Comparison of ENCODE assay signal across 28 mouse cellular contexts in the genomic region with DNA sequence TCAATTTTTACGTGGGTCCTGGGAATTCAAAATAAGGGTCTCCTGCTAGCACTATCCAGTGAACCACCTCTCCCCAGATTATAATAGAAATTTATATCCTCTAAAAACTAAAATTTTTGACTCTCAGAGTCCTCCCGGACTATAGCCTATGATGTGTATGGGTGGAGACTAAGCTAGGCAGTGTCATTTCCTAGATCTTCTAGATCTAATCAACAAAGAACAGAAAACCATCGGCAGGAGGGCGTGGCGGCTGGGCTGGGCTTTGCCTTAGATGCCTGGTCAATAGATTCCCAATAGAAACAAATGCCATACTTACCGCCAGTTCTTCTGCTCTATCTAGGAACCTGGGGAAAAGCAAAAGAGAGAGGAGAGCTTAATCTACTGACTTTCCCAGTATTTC. TPM values are rescaled to one million over a fixed set of nuclear protein-coding genes. Genes with fewer than 3 reads are reported as not detected.
DNase-seq lines count a peak whose midpoint lies in the region; ATAC-seq and TF ChIP-seq lines count a peak whose summit lies in the region.
"Had no signal": no experiment of that assay in that cellular context is flagged by ENCODE, and none has a peak within 500 bp of the region (broad histone marks: within the 10 kb centered on the region; RNA-seq: fewer than 3 reads in every experiment).

No protein-coding gene starts in this region.

- peak; percentile 57; the same call in 1 of the 2 replicates for ATAC-seq in liver, embryonic 11.5 days (replicated peaks; ENCODE audit: low FRiP score)
- peak; percentile 56 for ATAC-seq in liver, embryonic 14.5 days (ENCODE audit: insufficient read depth)
- 0 out of 2 replicates have a peak, but pooled peaks have one; percentile 34 for ATAC-seq in megakaryocyte progenitor cell, adult 5-6 weeks (replicated peaks; ENCODE audit: poor library complexity)
- ATAC-seq in cerebellum, adult (ENCODE audit: insufficient number of reproducible peaks, low FRiP score, low TSS enrichment) = no peak
- ATAC-seq in hindbrain, embryonic 12.5 days (ENCODE audit: low FRiP score) = no peak
- ATAC-seq: CD4-positive, CD25-positive, alpha-beta regulatory T cell, adult 4 months; forebrain, embryonic 15.5 days; hindbrain, postnatal 0 days had no signal

- no peak overlapping the region for H3K9ac ChIP-seq in liver, embryonic 11.5 days (ENCODE audit: low read depth, low read length)
- H3K9ac ChIP-seq in liver, embryonic 14.5 days (replicated peaks) = no peak overlapping the region
- H3K9ac ChIP-seq in hindbrain, embryonic 12.5 days = no peak overlapping the region
- H3K9ac ChIP-seq: embryonic facial prominence, embryonic 12.5 days; embryonic facial prominence, embryonic 15.5 days; forebrain, embryonic 12.5 days; forebrain, embryonic 15.5 days; heart, embryonic 12.5 days; heart, embryonic 15.5 days; hindbrain, embryonic 14.5 days had no signal

- H3K27me3 ChIP-seq in liver, embryonic 11.5 days (replicated peaks; ENCODE audit: control insufficient read depth, insufficient read depth, low read length) = no peaks in the 10 kb centered on the region
- H3K27me3 ChIP-seq in liver, embryonic 14.5 days (ENCODE audit: control insufficient read depth, insufficient read depth, low read length) = no peaks in the 10 kb centered on the region
- no peaks in the 10 kb centered on the region for H3K27me3 ChIP-seq in hindbrain, embryonic 12.5 days
- H3K27me3 ChIP-seq: embryonic facial prominence, embryonic 12.5 days; embryonic facial prominence, embryonic 15.5 days; forebrain, embryonic 12.5 days; forebrain, embryonic 15.5 days; heart, embryonic 12.5 days; heart, embryonic 15.5 days had no signal

- no peak for TF ChIP-seq EP300 in liver, embryonic 14.5 days (IDR thresholded peaks at IDR 0.05; ENCODE audit: low read depth)

- H3K27ac ChIP-seq in liver, embryonic 11.5 days (ENCODE audit: low read depth, low read length) = no peak overlapping the region
- H3K27ac ChIP-seq in liver, embryonic 14.5 days = no peak overlapping the region
- no peak overlapping the region for H3K27ac ChIP-seq in hindbrain, embryonic 12.5 days
- H3K27ac ChIP-seq: embryonic facial prominence, embryonic 12.5 days; embryonic facial prominence, embryonic 15.5 days; forebrain, embryonic 12.5 days; forebrain, embryonic 15.5 days; heart, embryonic 15.5 days; hindbrain, embryonic 10.5 days; hindbrain, embryonic 14.5 days; hindbrain, postnatal 0 days had no signal

- peaks cover 20% of the 10 kb centered on the region; the same call in 1 of the 2 replicates for H3K36me3 ChIP-seq in liver, embryonic 11.5 days (ENCODE audit: control insufficient read depth, insufficient read depth, low read length)
- H3K36me3 ChIP-seq in liver, embryonic 14.5 days (replicated peaks; ENCODE audit: control insufficient read depth, insufficient read depth, low read depth) = peaks cover 9% of the 10 kb centered on the region; the same call in 1 of the 2 replicates
- H3K36me3 ChIP-seq in hindbrain, embryonic 12.5 days = peaks cover 86% of the 10 kb centered on the region

- no peak overlapping the region for H3K4me2 ChIP-seq in liver, embryonic 11.5 days
- H3K4me2 ChIP-seq in liver, embryonic 14.5 days (ENCODE audit: low read depth) = 0 out of 2 replicates have a peak overlapping the region, but pooled peaks have one; percentile 3
- H3K4me2 ChIP-seq in hindbrain, embryonic 12.5 days (replicated peaks) = no peak overlapping the region
- H3K4me2 ChIP-seq: embryonic facial prominence, embryonic 12.5 days; embryonic facial prominence, embryonic 15.5 days; forebrain, embryonic 12.5 days; forebrain, embryonic 15.5 days; heart, embryonic 12.5 days; heart, embryonic 15.5 days; hindbrain, embryonic 14.5 days had no signal

- WGBS in liver, embryonic 11.5 days = 75% methylated on average over 6 of the region's 6 CpGs
- 48% methylated on average over 6 of the region's 6 CpGs for WGBS in liver, embryonic 14.5 days (ENCODE audit: insufficient replicate concordance)
- WGBS in hindbrain, embryonic 12.5 days = 88% methylated on average over 6 of the region's 6 CpGs

- no peak for TF ChIP-seq CTCF in liver, embryonic 14.5 days (IDR thresholded peaks at IDR 0.05; ENCODE audit: low read depth)

- DNase-seq in R1 (ENCODE audit: low read depth, low spot score) = peak; percentile 22
- DNase-seq in liver, embryonic 11.5 days (ENCODE audit: low spot score) = no peak
- no peak for DNase-seq in liver, embryonic 14.5 days (ENCODE audit: low read depth in 3 of 3, low spot score in 3 of 3)
- DNase-seq in left cerebral cortex, postnatal 10 days (ENCODE audit: extremely low spot score in 1 of 2, low spot score in 2 of 2) = no peak
- no peak for DNase-seq in adrenal gland, postnatal 36 days
- DNase-seq: adrenal gland, postnatal 10 days; cerebellum, adult 2 months; cerebellum, adult 9-11 months; cerebellum, postnatal 25 days; gastrocnemius, postnatal 25 days; heart, adult 18-20 months; heart, postnatal 10 days; heart, postnatal 36 days had no signal

- intact Hi-C loops in left cerebral cortex, postnatal 10 days (cut with DNase I) = loop anchor here (10.0 kb wide), 1 partner anchor 205 kb away; no protein-coding TSS in a partner anchor

- H3K4me1 ChIP-seq in liver, embryonic 11.5 days (replicated peaks; ENCODE audit: control insufficient read depth, insufficient read depth, low read length) = peaks cover 6% of the 10 kb centered on the region; the same call in 1 of the 2 replicates
- peaks cover 3 to 7% of the 10 kb centered on the region in 2 experiments; a peak in 3 of 4 replicates for H3K4me1 ChIP-seq in liver, embryonic 14.5 days (replicated peaks; ENCODE audit: control insufficient read depth in 2 of 2, insufficient read depth in 2 of 2, low read length in 1 of 2)
- no peaks in the 10 kb centered on the region for H3K4me1 ChIP-seq in hindbrain, embryonic 12.5 days
- H3K4me1 ChIP-seq: embryonic facial prominence, embryonic 12.5 days; embryonic facial prominence, embryonic 15.5 days; forebrain, embryonic 12.5 days; forebrain, embryonic 15.5 days; heart, embryonic 12.5 days; heart, embryonic 15.5 days; hindbrain, embryonic 10.5 days had no signal

- H3K4me3 ChIP-seq in liver, embryonic 11.5 days (ENCODE audit: low read depth, low read length) = no peak overlapping the region
- H3K4me3 ChIP-seq in liver, embryonic 14.5 days (ENCODE audit: insufficient read depth in 1 of 2, low read depth in 2 of 2, low read length in 2 of 2) = no peak overlapping the region
- H3K4me3 ChIP-seq in hindbrain, embryonic 12.5 days = no peak overlapping the region
- H3K4me3 ChIP-seq: embryonic facial prominence, embryonic 12.5 days; embryonic facial prominence, embryonic 15.5 days; forebrain, embryonic 12.5 days; forebrain, embryonic 15.5 days; heart, embryonic 12.5 days; heart, embryonic 15.5 days; hindbrain, embryonic 10.5 days had no signal

- H3K9me3 ChIP-seq in liver, embryonic 11.5 days (ENCODE audit: control insufficient read depth, low read length) = no peaks in the 10 kb centered on the region
- no peaks in the 10 kb centered on the region for H3K9me3 ChIP-seq in liver, embryonic 14.5 days (ENCODE audit: control insufficient read depth, low read length)
- no peaks in the 10 kb centered on the region for H3K9me3 ChIP-seq in hindbrain, embryonic 12.5 days (replicated peaks)
- H3K9me3 ChIP-seq: embryonic facial prominence, embryonic 12.5 days; embryonic facial prominence, embryonic 15.5 days; forebrain, embryonic 12.5 days; forebrain, embryonic 15.5 days; heart, embryonic 12.5 days; heart, embryonic 15.5 days; hindbrain, embryonic 10.5 days had no signal

RNA-seq across cellular contexts. Expression of a gene that starts 11.6 kb away (rescaled TPM):
- 0.48 and 0.96 TPM in 2 replicates for polyA plus RNA-seq in liver, embryonic 11.5 days (2014; fragmentation: Nextera tagmentation; extraction: Ambion mirVana)
- polyA plus RNA-seq in liver, embryonic 14.5 days (2012; rRNA removed) = 0.16 and 0.26 TPM in 2 replicates
- polyA plus RNA-seq in liver, embryonic 14.5 days (2014; fragmentation: Nextera tagmentation; extraction: Ambion mirVana) = 0.28 TPM in 1 of 2 replicates, not detected in the other
- 0.30 TPM in 1 of 2 replicates, not detected in the other for total RNA-seq in megakaryocyte progenitor cell, adult 5-6 weeks (2015)
- 0.24 and 0.50 TPM in 2 replicates for total RNA-seq in megakaryocyte progenitor cell, adult 5-6 weeks (2017)
- total RNA-seq in left cerebral cortex, postnatal 10 days (2021) = under 1 TPM; 0.71 to 0.81 TPM
- under 1 TPM; 0.33 to 0.66 TPM for total RNA-seq in adrenal gland, postnatal 36 days (2021)
- 1.6 and 1.8 TPM in 2 replicates for polyA plus RNA-seq in hindbrain, embryonic 12.5 days (2016; fragmentation: Nextera tagmentation; extraction: Ambion mirVana)
- total RNA-seq: common myeloid progenitor, adult 5-6 weeks had no signal

RNA-seq across cellular contexts. Expression of a gene that starts 15.9 kb away (rescaled TPM):
- 23.8 and 26.5 TPM in 2 replicates for polyA plus RNA-seq in liver, embryonic 11.5 days (2014; fragmentation: Nextera tagmentation; extraction: Ambion mirVana)
- polyA plus RNA-seq in liver, embryonic 14.5 days (2012; rRNA removed) = 6.1 and 7.8 TPM in 2 replicates
- 8.0 and 10.4 TPM in 2 replicates for polyA plus RNA-seq in liver, embryonic 14.5 days (2014; fragmentation: Nextera tagmentation; extraction: Ambion mirVana)
- total RNA-seq in megakaryocyte progenitor cell, adult 5-6 weeks (2015) = 40.1 and 42.7 TPM in 2 replicates
- total RNA-seq in megakaryocyte progenitor cell, adult 5-6 weeks (2017) = 24.7 and 29.4 TPM in 2 replicates
- total RNA-seq in left cerebral cortex, postnatal 10 days (2021) = 10 to 100 TPM; 60.9 to 61.7 TPM
- 10 to 100 TPM; 34.4 to 37.4 TPM for total RNA-seq in adrenal gland, postnatal 36 days (2021)
- 60.0 and 62.1 TPM in 2 replicates for polyA plus RNA-seq in hindbrain, embryonic 12.5 days (2016; fragmentation: Nextera tagmentation; extraction: Ambion mirVana)

RNA-seq across cellular contexts. Expression of a gene that starts 16.1 kb away (rescaled TPM):
- polyA plus RNA-seq in liver, embryonic 11.5 days (2014; fragmentation: Nextera tagmentation; extraction: Ambion mirVana) = 296 and 310 TPM in 2 replicates
- polyA plus RNA-seq in liver, embryonic 14.5 days (2012; rRNA removed) = 66.5 and 119 TPM in 2 replicates
- 109 and 117 TPM in 2 replicates for polyA plus RNA-seq in liver, embryonic 14.5 days (2014; fragmentation: Nextera tagmentation; extraction: Ambion mirVana)
- total RNA-seq in megakaryocyte progenitor cell, adult 5-6 weeks (2015) = 97.9 and 114 TPM in 2 replicates
- 313 and 335 TPM in 2 replicates for total RNA-seq in megakaryocyte progenitor cell, adult 5-6 weeks (2017)
- 100 to 1,000 TPM; 157 to 158 TPM for total RNA-seq in left cerebral cortex, postnatal 10 days (2021)
- total RNA-seq in adrenal gland, postnatal 36 days (2021) = 100 to 1,000 TPM; 154 to 214 TPM
- 181 and 187 TPM in 2 replicates for polyA plus RNA-seq in hindbrain, embryonic 12.5 days (2016; fragmentation: Nextera tagmentation; extraction: Ambion mirVana)

RNA-seq across cellular contexts. Expression of a gene that starts 49.3 kb away (rescaled TPM):
- 0.23 and 0.38 TPM in 2 replicates for polyA plus RNA-seq in liver, embryonic 11.5 days (2014; fragmentation: Nextera tagmentation; extraction: Ambion mirVana)
- polyA plus RNA-seq in liver, embryonic 14.5 days (2012; rRNA removed) = 0.07 and 0.11 TPM in 2 replicates
- polyA plus RNA-seq in liver, embryonic 14.5 days (2014; fragmentation: Nextera tagmentation; extraction: Ambion mirVana) = 0.08 and 0.32 TPM in 2 replicates
- not detected in 2 replicates for total RNA-seq in megakaryocyte progenitor cell, adult 5-6 weeks (2015)
- total RNA-seq in megakaryocyte progenitor cell, adult 5-6 weeks (2017) = not detected in 2 replicates
- 1 to 10 TPM in 1 of 2 experiments, under 1 TPM in 1; 0.84 to 1.1 TPM for total RNA-seq in left cerebral cortex, postnatal 10 days (2021)
- total RNA-seq in adrenal gland, postnatal 36 days (2021) = under 1 TPM; 0.13 to 0.17 TPM
- 1.0 and 1.1 TPM in 2 replicates for polyA plus RNA-seq in hindbrain, embryonic 12.5 days (2016; fragmentation: Nextera tagmentation; extraction: Ambion mirVana)
- total RNA-seq: common myeloid progenitor, adult 5-6 weeks; gastrocnemius, adult 8-10 months; gastrocnemius, postnatal 25 days; heart, adult 18-20 months; heart, postnatal 36 days had no signal
- polyA plus RNA-seq: CD4-positive, CD25-positive, alpha-beta regulatory T cell, adult 4 months had no signal

RNA-seq across cellular contexts. Expression of a gene that starts 49.9 kb away (rescaled TPM):
- 2.0 TPM in 2 replicates for polyA plus RNA-seq in liver, embryonic 11.5 days (2014; fragmentation: Nextera tagmentation; extraction: Ambion mirVana)
- 0.62 and 0.80 TPM in 2 replicates for polyA plus RNA-seq in liver, embryonic 14.5 days (2012; rRNA removed)
- 0.50 and 0.99 TPM in 2 replicates for polyA plus RNA-seq in liver, embryonic 14.5 days (2014; fragmentation: Nextera tagmentation; extraction: Ambion mirVana)
- total RNA-seq in megakaryocyte progenitor cell, adult 5-6 weeks (2015) = 5.9 and 7.0 TPM in 2 replicates
- total RNA-seq in megakaryocyte progenitor cell, adult 5-6 weeks (2017) = 6.5 and 7.5 TPM in 2 replicates
- total RNA-seq in left cerebral cortex, postnatal 10 days (2021) = 10 to 100 TPM; 27.5 to 29.9 TPM
- 10 to 100 TPM; 28.6 to 35.0 TPM for total RNA-seq in adrenal gland, postnatal 36 days (2021)
- polyA plus RNA-seq in hindbrain, embryonic 12.5 days (2016; fragmentation: Nextera tagmentation; extraction: Ambion mirVana) = 5.4 and 6.0 TPM in 2 replicates

Comparison
In these comparisons a context has a peak if more than half of its experiments do, and no peak if none do; other contexts are left out.
1. ATAC-seq: peak in liver, embryonic 11.5 days (single experiment), liver, embryonic 14.5 days (single experiment) and megakaryocyte progenitor cell, adult 5-6 weeks (single experiment); none in cerebellum, adult (single experiment) and hindbrain, embryonic 12.5 days (single experiment).